Mouse (Mus musculus) embryonic facial prominence, embryonic 11.5 days (tissue): Measurements from ENCODE around the gene Tpst2. TPM values are rescaled to one million over a fixed set of nuclear protein-coding genes. Genes with fewer than 3 reads are reported as not detected.

Experiments
- ATAC-seq: fragments of 200-750 bp; cut with Nextera tagmentation; replicated peaks from 2 replicates; pipeline ENCODE4 v1.8.0; 2017; ENCODE audit warnings: low read depth; ENCODE audit not compliant: insufficient number of reproducible peaks, low FRiP score, low TSS enrichment
- DNase-seq: peaks from one replicate; pipeline ENCODE4 v3.0.0-alpha.2; 2015; ENCODE audit warnings: low spot score
- H3K27ac ChIP-seq: fragments of 300-500 bp; sonication (generic); replicated peaks from 2 replicates; pipeline ENCODE4 v1.5.1; 2014; ENCODE audit warnings: mild to moderate bottlenecking, low read depth, low read length, control low read depth
- H3K27me3 ChIP-seq: fragments of 300-500 bp; sonication (generic); 2 replicates; pipeline ENCODE4 v1.6.1; 2014; ENCODE audit warnings: mild to moderate bottlenecking, low read length, moderate library complexity, mixed read lengths; ENCODE audit not compliant: control insufficient read depth, insufficient read depth
- H3K36me3 ChIP-seq: fragments of 300-500 bp; sonication (generic); replicated peaks from 2 replicates; pipeline ENCODE4 v1.6.1; 2014; ENCODE audit warnings: low read depth, mild to moderate bottlenecking, low read length, moderate library complexity, mixed read lengths; ENCODE audit not compliant: control insufficient read depth, insufficient read depth
- H3K4me1 ChIP-seq: fragments of 300-500 bp; sonication (generic); 2 replicates; pipeline ENCODE4 v1.6.1; 2014; ENCODE audit warnings: low read length, mixed read lengths; ENCODE audit not compliant: control insufficient read depth, insufficient read depth
- H3K4me2 ChIP-seq: fragments of 300-500 bp; sonication (generic); 2 replicates; pipeline ENCODE4 v1.6.1; 2014; ENCODE audit warnings: low read depth, mild to moderate bottlenecking, control low read depth, low read length, moderate library complexity
- H3K4me3 ChIP-seq: fragments of 300-500 bp; sonication (generic); 2 replicates; pipeline ENCODE4 v1.5.1; 2014; ENCODE audit warnings: low read depth, low read length, control low read depth
- H3K9ac ChIP-seq: fragments of 300-500 bp; sonication (generic); replicated peaks from 2 replicates; pipeline ENCODE4 v1.6.1; 2014; ENCODE audit warnings: mild to moderate bottlenecking, control low read depth, low read length
- H3K9me3 ChIP-seq: fragments of 300-500 bp; sonication (generic); replicated peaks from 2 replicates; pipeline ENCODE4 v1.6.1; 2016; ENCODE audit warnings: mild to moderate bottlenecking, low read length, inconsistent platforms, mixed read lengths; ENCODE audit not compliant: control insufficient read depth
- WGBS: fragments of 180-500 bp; shearing (Covaris S2); extraction: QIAGEN DNeasy Blood & Tissue Kit; methylation state at CpG from one replicate; pipeline ENCODE4 v1.1.7; 2014; 5-methylcytosine and 5-hydroxymethylcytosine counted together
- polyA plus RNA-seq: library from polyadenylated mRNA; unstranded; fragments of >200 nt; fragmentation: Nextera tagmentation; extraction: Ambion mirVana; gene quantifications from 2 replicates; pipeline ENCODE4 v1.2.1, GENCODE M21; 2014

The Tpst2 gene
- polyA plus RNA-seq, 1 experiment from 2014 or later: 29.0 TPM

GRCm38 (mm10) chr5:112237866-112238570 is 38.5 kb upstream of the Tpst2 start:
- 0 out of 2 replicates have a peak, but pooled peaks have one; percentile 1 for ATAC-seq

GRCm38 (mm10) chr5:112238781-112239482 is 37.6 kb upstream of the Tpst2 start:
- DNase-seq (no peak), ATAC-seq (0 out of 2 replicates have a peak, but pooled peaks have one; percentile 19)
- Histone ChIP-seq H3K4me2 (no peak overlapping the region), H3K9ac (no peak overlapping the region), H3K4me1 (0 out of 2 replicates have a peak, but pooled peaks cover 2% of the 10 kb centered on the region), H3K4me3 (no peak overlapping the region), H3K27me3 (no peaks in the 10 kb centered on the region), H3K9me3 (no peaks in the 10 kb centered on the region), H3K36me3 (no peaks in the 10 kb centered on the region), H3K27ac (0 out of 2 replicates have a peak overlapping the region, but pooled peaks have one; percentile 35)
- 63% methylated on average over 3 of the region's 3 CpGs for WGBS

More at GRCm38 (mm10) chr5:112237866-112238570, 38.5 kb upstream of the Tpst2 start:
- DNase-seq: no peak
- no peak overlapping the region for H3K4me2 ChIP-seq
- peak overlapping the region; percentile 52 for H3K27ac ChIP-seq
- H3K9me3 ChIP-seq: no peaks in the 10 kb centered on the region
- no peaks in the 10 kb centered on the region for H3K27me3 ChIP-seq
- WGBS: 39% methylated on average over 9 of the region's 9 CpGs
- H3K9ac ChIP-seq: peak overlapping the region; percentile 25; the same call in 1 of the 2 replicates
- H3K36me3 ChIP-seq: no peaks in the 10 kb centered on the region
- 0 out of 2 replicates have a peak, but pooled peaks cover 2% of the 10 kb centered on the region for H3K4me1 ChIP-seq
- H3K4me3 ChIP-seq: no peak overlapping the region

GRCm38 (mm10) chr5:112240761-112241160 is 35.7 kb upstream of the Tpst2 start:
- no peaks in the 10 kb centered on the region for H3K27me3 ChIP-seq
- H3K36me3 ChIP-seq: no peaks in the 10 kb centered on the region
- no peak overlapping the region for H3K27ac ChIP-seq
- H3K4me1 ChIP-seq: 0 out of 2 replicates have a peak, but pooled peaks cover 2% of the 10 kb centered on the region
- no peak overlapping the region for H3K9ac ChIP-seq
- ATAC-seq: peak; percentile 41
- H3K4me2 ChIP-seq: no peak overlapping the region
- peak; percentile 92 for DNase-seq
- 2% methylated on average over 10 of the region's 10 CpGs for WGBS
- H3K4me3 ChIP-seq: no peak overlapping the region
- no peaks in the 10 kb centered on the region for H3K9me3 ChIP-seq

GRCm38 (mm10) chr5:112241849-112242248 is 34.6 kb upstream of the Tpst2 start:
- H3K27ac ChIP-seq: no peak overlapping the region
- ATAC-seq: no peak
- no peaks in the 10 kb centered on the region for H3K36me3 ChIP-seq
- H3K9me3 ChIP-seq: no peaks in the 10 kb centered on the region
- WGBS: 82% methylated on average over 2 of the region's 2 CpGs
- no peaks in the 10 kb centered on the region for H3K27me3 ChIP-seq
- no peak overlapping the region for H3K4me3 ChIP-seq
- H3K4me1 ChIP-seq: 0 out of 2 replicates have a peak, but pooled peaks cover 2% of the 10 kb centered on the region
- no peak overlapping the region for H3K9ac ChIP-seq
- no peak for DNase-seq
- no peak overlapping the region for H3K4me2 ChIP-seq

- Histone ChIP-seq H3K27ac (no peak overlapping the region), H3K27me3 (no peaks in the 10 kb centered on the region), H3K4me3 (no peak overlapping the region), H3K36me3 (no peaks in the 10 kb centered on the region), H3K9me3 (no peaks in the 10 kb centered on the region), H3K4me1 (0 out of 2 replicates have a peak, but pooled peaks cover 2% of the 10 kb centered on the region), H3K4me2 (no peak overlapping the region), H3K9ac (no peak overlapping the region)
- no peak for DNase-seq
- ATAC-seq: no peak
- WGBS: 71% methylated on average over 5 of the region's 5 CpGs
Measured at GRCm38 (mm10) chr5:112242361-112242778, 34.1 kb upstream of the Tpst2 start.

- no peak overlapping the region for H3K27ac ChIP-seq
- DNase-seq (no peak), ATAC-seq (no peak)
- no peaks in the 10 kb centered on the region for H3K4me1 ChIP-seq
- H3K9ac ChIP-seq: no peak overlapping the region
- H3K9me3 ChIP-seq: no peaks in the 10 kb centered on the region
- WGBS: 55% methylated on average over 5 of the region's 5 CpGs
- no peaks in the 10 kb centered on the region for H3K27me3 ChIP-seq
- no peak overlapping the region for H3K4me2 ChIP-seq
- no peaks in the 10 kb centered on the region for H3K36me3 ChIP-seq
- H3K4me3 ChIP-seq: no peak overlapping the region
Measured at GRCm38 (mm10) chr5:112243041-112243440, 33.5 kb upstream of the Tpst2 start.

GRCm38 (mm10) chr5:112243539-112244274 is 32.8 kb upstream of the Tpst2 start:
- Histone ChIP-seq H3K9me3 (no peaks in the 10 kb centered on the region), H3K4me3 (no peak overlapping the region), H3K27ac (no peak overlapping the region), H3K27me3 (no peaks in the 10 kb centered on the region), H3K36me3 (no peaks in the 10 kb centered on the region), H3K4me1 (no peaks in the 10 kb centered on the region), H3K4me2 (no peak overlapping the region), H3K9ac (no peak overlapping the region)
- WGBS: 66% methylated on average over 10 of the region's 10 CpGs
- no peak for DNase-seq
- ATAC-seq: no peak
